Mouse (Mus musculus) stomach, postnatal 0 days (tissue): ENCODE measurements around the gene Izumo2.

ENCODE experiments used
- CTCF ChIP-seq: IDR thresholded peaks from 2 replicates; pipeline ENCODE4 v1.5.1; 2016; ENCODE audit warnings: antibody characterized with exemption, low read depth, mild to moderate bottlenecking, moderate library complexity
- EP300 ChIP-seq: optimal IDR thresholded peaks from 2 replicates; pipeline ENCODE3; 2016; ENCODE audit warnings: antibody characterized with exemption

DNA sequence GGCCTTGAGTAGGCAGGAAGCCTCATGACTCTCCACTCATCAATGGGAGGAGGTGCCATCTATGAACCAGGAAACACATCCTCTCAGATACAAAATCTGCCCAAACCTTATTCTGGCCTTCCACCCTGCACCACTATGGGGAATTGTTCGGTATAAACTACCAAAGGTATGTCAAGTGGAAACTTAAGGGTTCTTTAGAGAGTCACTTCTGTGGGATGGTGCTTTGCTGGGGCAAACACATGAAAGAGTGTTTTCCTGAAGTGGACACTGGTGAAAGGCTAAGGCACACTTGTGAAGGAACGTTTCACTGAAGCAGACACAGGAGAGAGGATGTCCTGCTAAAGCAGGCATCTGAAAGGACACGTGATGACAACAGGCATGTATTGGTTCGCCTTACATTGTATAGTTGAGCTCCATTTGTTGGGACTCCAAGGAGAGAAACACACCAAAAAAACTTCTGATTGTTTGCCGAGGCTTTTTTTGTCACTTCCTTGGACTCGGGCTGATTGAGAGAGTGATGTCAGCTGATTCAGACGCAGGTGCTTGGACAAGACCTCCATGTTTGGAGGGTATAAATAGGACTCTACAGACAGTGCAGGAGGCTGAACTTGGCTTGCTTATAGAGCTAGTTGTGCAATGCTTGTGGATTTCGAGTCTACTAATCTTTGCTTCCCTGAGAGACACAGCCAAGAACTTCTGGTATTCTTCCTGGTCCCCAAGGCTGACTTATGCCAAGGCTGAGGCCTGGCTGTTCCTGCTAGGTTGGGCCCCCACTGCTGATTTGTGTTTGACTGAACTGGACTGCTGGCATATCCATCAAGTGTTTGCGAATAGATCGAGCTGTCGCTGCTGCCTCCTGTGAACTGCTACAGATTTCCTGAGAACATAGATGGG, 19.8 kb downstream of the Izumo2 start:
- TF ChIP-seq EP300 = no peak
- no peak for TF ChIP-seq CTCF
